Mouse (Mus musculus) T-cell, adult 66 days (primary cell): Measurements from ENCODE around the gene Duxf3. TPM values are rescaled to one million over a fixed set of nuclear protein-coding genes. Genes with fewer than 3 reads are reported as not detected.

Experiments
- total RNA-seq, 2 experiments: library from RNA; stranded (reverse); gene quantifications; 3 replicates in 1 of 2; 4 replicates in 1 of 2; pipeline ENCODE4 v1.2.4; 2023

Gene Duxf3
- total RNA-seq = not detected

DNA sequence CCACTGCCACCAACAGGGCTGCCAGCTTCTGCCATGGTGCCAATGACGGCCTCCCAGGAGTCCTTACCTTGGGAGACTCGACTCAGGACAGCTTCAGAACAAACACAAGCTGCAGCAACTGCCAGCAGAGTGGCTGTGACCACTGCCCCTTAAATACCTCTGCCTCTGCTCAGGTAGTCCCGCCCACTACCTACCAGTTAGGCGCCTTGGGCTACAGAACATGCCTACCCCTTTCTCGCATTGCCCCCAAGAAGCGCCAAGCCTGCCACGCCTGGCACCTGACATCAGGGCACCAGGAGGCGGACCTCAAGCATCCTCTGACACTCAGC is at the start of gene Duxf3:
Gene Duxf3, minus strand, starts transcription at position 35 of the 329 bp plus-strand sequence.

DNA sequence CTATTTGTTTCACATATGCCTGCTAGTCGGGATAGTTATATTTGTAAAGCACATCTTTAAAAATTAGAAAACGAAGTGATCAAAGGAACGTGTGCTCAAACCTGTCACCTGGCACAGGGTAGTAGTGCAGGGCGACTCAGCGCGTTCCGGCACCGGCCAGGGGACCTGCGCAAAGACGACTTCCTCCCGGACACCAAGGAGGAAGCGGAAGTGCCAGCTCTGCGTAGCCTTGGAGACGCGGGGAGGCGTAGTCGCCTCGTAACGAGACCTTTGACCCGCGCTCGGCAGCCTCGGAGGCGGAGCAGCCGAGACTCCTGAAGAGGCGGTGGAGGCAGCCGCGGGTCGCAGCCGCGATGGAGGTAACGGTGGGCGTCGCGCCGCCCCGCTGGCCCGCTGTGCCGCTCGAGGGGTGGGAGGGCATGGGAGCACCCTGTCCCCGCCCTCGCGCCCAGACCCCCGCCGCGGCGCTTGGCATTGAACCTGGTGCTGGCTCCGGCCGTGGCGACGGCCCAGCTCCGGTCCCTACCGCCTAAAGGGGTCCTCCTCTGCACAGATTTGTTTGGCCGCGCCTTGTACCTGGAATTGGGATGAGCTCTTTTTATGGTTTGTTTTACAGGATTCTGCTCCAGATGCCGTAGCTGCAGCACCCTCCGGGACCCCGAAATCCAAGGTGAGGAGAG is 22.9 kb upstream of the Duxf3 start, which contains the start of gene Gcc2:
Gene Gcc2, plus strand, starts transcription at position 285 of the 680 bp plus-strand sequence.

DNA sequence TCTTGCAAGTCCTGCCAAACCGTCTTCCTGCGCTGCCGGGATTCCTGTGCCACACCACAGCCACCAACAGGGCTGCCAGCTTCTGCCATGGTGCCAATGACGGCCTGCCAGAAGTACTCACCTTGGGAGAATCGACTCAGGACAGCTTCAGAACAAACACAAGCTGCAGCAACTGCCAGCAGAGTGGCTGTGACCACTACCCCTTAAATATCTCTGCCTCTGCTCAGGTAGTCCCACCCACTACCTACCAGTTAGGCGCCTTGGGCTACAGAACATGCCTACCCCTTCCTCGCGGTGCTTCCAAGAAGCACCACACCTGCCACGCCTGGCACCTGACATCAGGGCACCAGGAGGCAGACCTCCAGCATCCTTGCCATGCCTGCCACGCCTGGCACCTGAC is 4.1 kb upstream of the Duxf3 start, which contains the start of gene Gm4981:
Gene Gm4981, minus strand, starts transcription at position 89 of the 400 bp plus-strand sequence.

DNA sequence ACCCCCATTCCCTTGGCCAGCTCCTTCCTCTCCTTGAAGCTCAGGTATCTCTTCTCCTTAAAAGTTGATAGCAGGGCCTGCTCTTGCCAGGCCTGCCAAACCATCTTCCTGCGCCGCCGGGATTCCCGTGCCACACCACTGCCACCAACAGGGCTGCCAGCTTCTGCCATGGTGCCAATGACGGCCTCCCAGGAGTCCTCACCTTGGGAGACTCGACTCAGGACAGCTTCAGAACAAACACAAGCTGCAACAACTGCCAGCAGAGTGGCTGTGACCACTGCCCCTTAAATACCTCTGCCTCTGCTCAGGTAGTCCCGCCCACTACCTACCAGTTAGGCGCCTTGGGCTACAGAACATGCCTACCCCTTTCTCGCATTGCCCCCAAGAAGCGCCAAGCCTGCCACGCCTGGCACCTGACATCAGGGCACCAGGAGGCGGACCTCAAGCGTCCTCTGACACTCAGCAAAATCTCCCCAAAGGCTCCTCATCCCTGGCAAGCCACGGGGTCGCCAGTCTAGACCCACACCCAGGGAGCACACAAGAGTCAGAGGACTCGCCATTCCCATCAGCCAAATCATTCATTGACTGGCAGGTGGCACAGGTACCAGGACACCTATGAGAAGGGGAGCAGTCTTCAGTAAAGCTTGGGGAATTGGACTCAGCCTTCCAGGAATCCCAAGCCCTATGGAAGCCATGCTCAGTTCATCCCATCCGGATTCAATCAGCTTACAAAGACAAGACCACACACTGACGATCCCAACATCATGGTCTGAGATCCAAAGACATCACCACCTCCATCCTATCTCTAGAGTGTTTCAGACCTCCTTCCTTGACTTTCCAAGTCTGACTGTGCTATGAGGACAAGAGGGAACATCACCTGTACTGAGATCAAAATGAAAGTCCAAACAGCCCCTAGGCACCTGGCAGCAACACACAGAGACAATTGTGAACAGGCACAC is 7.4 kb downstream of the Duxf3 start, which contains the start of gene AW822073:
Gene AW822073, minus strand, starts transcription at position 104 of the 959 bp plus-strand sequence.

Other genes with a start within 250 kb of the Duxf3 start
- gene AW822073, start 7.7 kb downstream of the Duxf3 start, total RNA-seq = not detected
- not detected for gene Gm4981, start 4.0 kb upstream of the Duxf3 start, total RNA-seq
- gene Gcc2, start 22.8 kb upstream of the Duxf3 start, total RNA-seq = 10 to 100 TPM; 34.2 to 37.2 TPM
- gene Lims1, start 90.8 kb upstream of the Duxf3 start, total RNA-seq = 10 to 100 TPM; 53.7 to 60.0 TPM
- 100 to 1,000 TPM; 144 to 166 TPM for gene Ranbp2, start 214.2 kb upstream of the Duxf3 start, total RNA-seq